Mouse (Mus musculus) heart, embryonic 16.5 days (tissue): ENCODE data around the gene Mipol1. TPM values are rescaled to one million over a fixed set of nuclear protein-coding genes. Genes with fewer than 3 reads are reported as not detected.

ENCODE experiments used
- ATAC-seq: fragments of 200-750 bp; cut with Nextera tagmentation; replicated peaks from 2 replicates; pipeline ENCODE4 v1.8.0; 2017; ENCODE audit warnings: moderate number of reproducible peaks; ENCODE audit not compliant: insufficient read depth, low FRiP score; ENCODE audit errors: extremely low read depth
- H3K27ac ChIP-seq: fragments of 300-500 bp; sonication (generic); 2 replicates; pipeline ENCODE4 v1.5.1; 2014; ENCODE audit warnings: mild to moderate bottlenecking, low read length, control low read depth, moderate library complexity
- H3K27me3 ChIP-seq: fragments of 300-500 bp; sonication (generic); 2 replicates; pipeline ENCODE4 v1.6.1; 2014; ENCODE audit warnings: low read length, mixed read lengths; ENCODE audit not compliant: control insufficient read depth, insufficient read depth
- H3K36me3 ChIP-seq: fragments of 300-500 bp; sonication (generic); 2 replicates; pipeline ENCODE4 v1.6.1; 2014; ENCODE audit not compliant: control insufficient read depth, insufficient read depth
- H3K4me1 ChIP-seq: fragments of 300-500 bp; sonication (generic); 2 replicates; pipeline ENCODE4 v1.6.1; 2014; ENCODE audit warnings: low read length, mixed read lengths; ENCODE audit not compliant: control insufficient read depth, insufficient read depth
- H3K4me2 ChIP-seq: fragments of 300-500 bp; sonication (generic); 2 replicates; pipeline ENCODE4 v1.6.1; 2014; ENCODE audit warnings: low read depth, mild to moderate bottlenecking, control low read depth, low read length
- H3K4me3 ChIP-seq: fragments of 300-500 bp; sonication (generic); 2 replicates; pipeline ENCODE4 v1.5.1; 2014; ENCODE audit warnings: mild to moderate bottlenecking, control low read depth, low read length
- H3K9ac ChIP-seq: fragments of 300-500 bp; sonication (generic); 2 replicates; pipeline ENCODE4 v1.6.1; 2014; ENCODE audit warnings: low read length, control low read depth
- H3K9me3 ChIP-seq: fragments of 300-500 bp; sonication (generic); replicated peaks from 2 replicates; pipeline ENCODE4 v1.6.1; 2016; ENCODE audit warnings: low read length; ENCODE audit not compliant: control insufficient read depth
- WGBS: fragments of 180-500 bp; shearing (Covaris S2); extraction: QIAGEN DNeasy Blood & Tissue Kit; methylation state at CpG from one replicate; pipeline ENCODE4 v1.1.7; 2014; 5-methylcytosine and 5-hydroxymethylcytosine counted together
- polyA plus RNA-seq: library from polyadenylated mRNA; unstranded; fragments of >200 nt; fragmentation: Nextera tagmentation; extraction: Ambion mirVana; gene quantifications from 2 replicates; pipeline ENCODE4 v1.2.1, GENCODE M21; 2015

Gene Mipol1
- polyA plus RNA-seq, 1 experiment from 2014 or later: 8.0 TPM

DNA sequence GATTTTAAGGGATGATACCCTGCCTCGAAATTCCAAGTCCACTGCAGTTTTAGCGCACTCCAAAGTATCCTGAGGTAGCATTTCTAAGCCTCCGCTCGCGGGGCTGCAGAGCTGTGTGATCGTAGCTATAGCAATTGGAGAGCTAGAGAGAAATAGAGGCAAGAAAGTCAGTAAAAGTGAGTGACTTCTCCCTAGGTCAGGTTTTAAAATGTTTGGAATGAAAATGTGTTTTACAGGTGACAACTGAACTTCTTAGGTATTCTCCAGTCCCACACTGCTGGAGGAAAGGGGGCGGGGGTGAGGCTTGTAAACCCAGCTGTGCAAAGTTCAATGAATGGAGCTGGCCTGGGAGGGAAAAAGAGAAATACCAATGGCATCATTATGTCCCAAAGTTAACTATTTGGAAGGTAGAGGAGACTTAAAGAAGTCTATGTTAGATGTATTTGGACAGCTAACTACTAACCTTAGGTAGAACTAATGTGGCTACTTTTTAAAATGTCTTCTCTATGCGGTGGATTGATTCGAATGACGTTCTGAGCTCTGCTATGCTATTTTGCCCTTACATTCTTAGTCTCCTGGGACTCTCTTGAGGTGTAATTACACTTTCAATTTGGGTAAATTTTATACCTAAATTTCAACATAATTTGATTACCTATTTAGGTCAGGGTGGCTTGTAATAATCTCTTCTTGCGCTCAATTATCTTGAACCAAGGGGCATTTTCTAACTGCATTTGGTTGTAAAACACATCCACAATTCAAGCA, 306.9 kb downstream of the Mipol1 start:
- Histone ChIP-seq H3K9me3 (no peaks in the 10 kb centered on the region), H3K4me2 (no peak overlapping the region), H3K9ac (no peak overlapping the region), H3K36me3 (no peaks in the 10 kb centered on the region), H3K4me3 (no peak overlapping the region), H3K4me1 (peaks cover 6% of the 10 kb centered on the region; the same call in 1 of the 2 replicates), H3K27ac (no peak overlapping the region), H3K27me3 (peaks cover 73% of the 10 kb centered on the region)
- ATAC-seq: no peak
- 6% methylated on average over 11 of the region's 11 CpGs for WGBS

DNA sequence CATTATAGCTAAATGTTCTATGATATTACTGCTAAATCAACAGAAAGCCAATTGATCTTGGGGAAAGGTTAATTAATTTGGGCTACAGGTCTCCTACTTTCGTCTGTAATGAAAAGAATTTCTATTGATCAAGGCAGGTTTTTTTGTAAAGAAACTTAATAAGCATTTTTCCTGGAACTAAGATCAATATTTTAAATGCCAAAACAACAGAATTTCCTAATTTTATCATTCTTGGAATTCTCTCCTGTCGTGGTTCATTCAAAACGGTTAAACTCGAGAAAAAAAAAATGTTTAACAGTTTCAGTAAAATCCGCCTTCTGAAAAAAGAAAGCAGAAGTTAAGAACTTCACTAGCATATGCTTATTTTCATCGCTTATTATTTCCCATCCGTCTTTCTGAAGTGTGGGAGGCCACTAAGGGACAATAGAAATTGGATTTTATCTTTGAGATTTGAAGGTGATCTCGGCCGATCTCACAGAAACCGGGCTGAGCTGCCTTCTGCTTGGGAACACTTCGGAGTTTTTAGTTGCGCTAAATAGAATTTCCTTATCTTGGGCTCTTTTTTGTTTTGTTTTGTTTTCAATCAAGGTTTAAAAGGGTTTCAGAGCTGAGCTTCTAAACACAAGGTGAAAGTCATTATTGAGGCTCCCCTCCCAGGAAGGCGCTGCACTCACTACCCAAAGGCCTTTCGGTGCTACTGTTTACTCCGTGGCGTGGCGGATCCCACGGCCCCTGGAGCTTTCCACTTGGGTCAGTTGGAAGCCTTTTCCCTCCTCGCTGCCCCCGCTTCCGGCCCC, 307.8 kb downstream of the Mipol1 start:
- H3K9ac ChIP-seq: no peak overlapping the region
- H3K4me3 ChIP-seq: peak overlapping the region; percentile 33
- peak overlapping the region; percentile 54 for H3K4me2 ChIP-seq
- H3K27me3 ChIP-seq: peaks cover 73% of the 10 kb centered on the region
- 2% methylated on average over 21 of the region's 21 CpGs for WGBS
- no peaks in the 10 kb centered on the region for H3K36me3 ChIP-seq
- peaks cover 6% of the 10 kb centered on the region; the same call in 1 of the 2 replicates for H3K4me1 ChIP-seq
- no peak for ATAC-seq
- no peak overlapping the region for H3K27ac ChIP-seq
- no peaks in the 10 kb centered on the region for H3K9me3 ChIP-seq

DNA sequence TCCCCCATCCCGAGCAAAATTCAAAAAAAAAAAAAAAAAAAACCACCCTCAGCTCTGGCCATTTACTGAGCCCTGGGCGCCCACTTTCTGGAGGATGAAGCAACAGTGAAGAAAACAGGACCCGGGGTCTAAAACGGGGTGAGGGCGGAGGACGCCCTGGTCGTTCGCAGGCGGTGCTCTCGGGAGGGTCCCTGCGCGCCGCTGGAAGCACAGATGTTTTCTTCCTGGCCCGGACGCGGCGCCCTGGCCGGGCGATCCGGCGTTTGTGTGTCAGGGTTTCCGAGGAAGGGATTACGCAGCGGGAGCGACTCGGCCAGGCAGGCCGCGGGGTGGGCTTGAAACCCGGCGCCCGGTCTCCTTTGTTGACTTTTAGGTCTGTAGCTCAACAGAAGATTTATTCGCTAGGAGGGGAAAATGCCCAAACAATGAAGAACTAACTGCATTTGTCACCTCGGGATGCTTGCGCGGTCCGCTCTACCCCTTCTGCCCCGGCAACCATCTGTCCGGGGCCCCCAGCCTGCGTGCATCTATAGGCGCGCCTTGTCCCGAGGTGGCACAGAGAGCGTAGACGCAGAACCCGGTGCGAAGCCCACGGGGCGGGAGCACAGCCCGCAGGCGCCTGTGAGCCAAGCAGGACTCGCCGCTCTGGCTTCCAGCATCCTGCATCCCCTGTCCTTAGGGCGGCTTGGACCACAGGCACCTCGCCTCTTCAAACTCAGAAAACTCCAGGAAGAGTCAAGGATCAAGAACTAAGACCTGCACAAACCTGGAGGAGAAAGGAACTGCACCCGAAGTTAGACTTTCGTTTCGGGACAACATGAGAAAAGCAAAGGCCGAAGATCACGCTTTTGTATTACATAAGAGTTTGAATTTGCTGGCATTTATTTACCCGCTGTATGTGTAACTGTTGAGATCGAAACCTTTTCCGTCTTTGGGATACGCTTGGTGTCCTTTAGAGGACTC, 308.6 kb downstream of the Mipol1 start:
- 1% methylated on average over 63 of the region's 63 CpGs for WGBS
- Histone ChIP-seq H3K4me3 (peak overlapping the region; percentile 33), H3K4me2 (peak overlapping the region; percentile 54), H3K27me3 (peaks cover 73% of the 10 kb centered on the region), H3K4me1 (peaks cover 6% of the 10 kb centered on the region; the same call in 1 of the 2 replicates), H3K36me3 (no peaks in the 10 kb centered on the region), H3K9ac (no peak overlapping the region), H3K27ac (no peak overlapping the region), H3K9me3 (no peaks in the 10 kb centered on the region)
- no peak for ATAC-seq

DNA sequence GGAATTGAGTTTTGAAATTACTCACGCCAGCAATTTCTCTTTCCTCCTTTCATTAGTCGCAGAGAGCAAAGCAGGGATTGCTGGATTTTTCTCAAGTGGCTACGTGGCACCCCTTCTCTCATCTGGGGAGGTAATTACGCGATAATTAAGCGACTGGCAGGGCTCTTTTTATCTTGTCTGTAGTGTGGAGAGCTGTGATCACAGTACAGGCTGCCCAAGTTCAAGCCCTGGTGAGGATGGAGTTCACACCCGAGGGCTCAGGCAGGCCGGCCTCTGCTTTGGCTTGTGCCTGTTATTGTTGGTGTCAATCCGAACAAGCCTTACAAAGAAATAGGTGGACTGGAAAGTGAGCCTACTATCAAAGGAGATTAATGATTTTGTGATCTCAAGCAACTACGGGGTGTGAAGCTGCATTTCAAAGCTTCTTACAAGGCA, 309.3 kb downstream of the Mipol1 start:
- H3K36me3 ChIP-seq: no peaks in the 10 kb centered on the region
- H3K27ac ChIP-seq: no peak overlapping the region
- H3K4me3 ChIP-seq: peak overlapping the region; percentile 33
- H3K4me1 ChIP-seq: peaks cover 6% of the 10 kb centered on the region; the same call in 1 of the 2 replicates
- H3K9ac ChIP-seq: no peak overlapping the region
- ATAC-seq: no peak
- H3K9me3 ChIP-seq: no peaks in the 10 kb centered on the region
- peaks cover 68% of the 10 kb centered on the region for H3K27me3 ChIP-seq
- WGBS: 2% methylated on average over 10 of the region's 10 CpGs
- peak overlapping the region; percentile 54 for H3K4me2 ChIP-seq

DNA sequence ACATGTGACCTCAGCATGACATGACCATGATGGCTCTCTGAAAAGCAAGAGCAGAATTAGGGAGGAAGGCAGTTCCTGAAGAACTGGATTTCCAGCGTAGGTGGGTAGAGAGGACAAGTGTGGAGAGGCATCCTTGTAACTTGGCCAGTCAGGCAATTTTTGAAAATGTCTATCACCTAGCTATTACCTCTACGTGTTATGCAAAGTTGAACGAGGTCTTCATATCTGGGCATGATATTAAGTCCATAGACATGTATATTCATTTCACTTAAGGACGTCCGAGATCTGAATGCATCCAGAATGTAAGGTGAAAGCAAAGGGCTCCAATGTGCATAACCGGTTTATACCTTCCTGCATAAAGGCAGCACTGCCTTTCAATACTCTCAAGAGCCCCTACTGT, 310.9 kb downstream of the Mipol1 start:
- Histone ChIP-seq H3K27me3 (peaks cover 63% of the 10 kb centered on the region), H3K4me1 (peaks cover 17% of the 10 kb centered on the region), H3K27ac (no peak overlapping the region), H3K9me3 (no peaks in the 10 kb centered on the region), H3K9ac (no peak overlapping the region), H3K36me3 (no peaks in the 10 kb centered on the region), H3K4me2 (no peak overlapping the region), H3K4me3 (no peak overlapping the region)
- no peak for ATAC-seq
- 13% methylated on average over 6 of the region's 6 CpGs for WGBS

DNA sequence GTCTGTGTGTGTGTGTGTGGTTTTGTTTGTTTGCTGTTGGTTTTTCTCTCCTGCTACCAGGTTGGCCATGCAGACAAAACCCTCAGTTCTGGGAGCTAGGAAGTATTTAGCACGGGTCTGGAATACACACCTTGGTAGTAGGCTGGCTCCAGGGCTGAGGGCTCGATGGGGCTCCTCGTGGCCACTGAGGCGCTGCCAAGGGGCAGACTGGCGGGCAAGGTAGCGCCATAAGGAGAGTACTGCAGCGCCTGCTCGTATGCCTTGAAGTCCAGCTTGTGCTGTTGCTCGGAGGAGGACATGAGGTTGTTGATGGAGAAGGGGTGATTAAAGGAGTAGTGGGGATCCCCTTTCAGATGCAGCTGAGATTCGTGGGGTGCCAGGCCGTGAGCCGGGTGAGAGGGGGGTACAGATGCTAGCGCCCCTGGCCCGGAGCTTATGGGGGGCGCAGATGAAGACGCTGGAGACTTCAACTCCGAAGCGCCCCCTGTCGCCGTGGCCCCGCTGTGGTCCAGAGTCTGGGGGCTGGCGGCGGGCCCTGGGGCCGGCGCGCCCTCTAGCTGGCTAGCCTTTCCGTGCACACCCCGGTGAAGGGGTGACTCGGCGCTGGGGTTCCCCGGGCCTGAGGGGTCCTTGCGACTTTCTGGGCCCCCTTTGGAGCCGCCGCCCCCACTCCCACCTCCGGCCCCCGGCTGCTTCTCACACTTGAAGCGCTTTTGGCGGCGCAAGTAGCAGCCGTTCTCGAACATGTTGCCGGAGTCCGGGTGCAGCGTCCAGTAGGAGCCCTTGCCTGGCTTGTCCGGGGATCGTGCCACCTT, 311.9 kb downstream of the Mipol1 start:
- H3K36me3 ChIP-seq: no peaks in the 10 kb centered on the region
- H3K9ac ChIP-seq: no peak overlapping the region
- peak overlapping the region; percentile 23; the same call in 1 of the 2 replicates for H3K4me2 ChIP-seq
- H3K4me1 ChIP-seq: peaks cover 21% of the 10 kb centered on the region
- no peak overlapping the region for H3K27ac ChIP-seq
- peaks cover 63% of the 10 kb centered on the region for H3K27me3 ChIP-seq
- H3K9me3 ChIP-seq: no peaks in the 10 kb centered on the region
- ATAC-seq: no peak
- WGBS: 2% methylated on average over 46 of the region's 46 CpGs
- peak overlapping the region; percentile 30 for H3K4me3 ChIP-seq

DNA sequence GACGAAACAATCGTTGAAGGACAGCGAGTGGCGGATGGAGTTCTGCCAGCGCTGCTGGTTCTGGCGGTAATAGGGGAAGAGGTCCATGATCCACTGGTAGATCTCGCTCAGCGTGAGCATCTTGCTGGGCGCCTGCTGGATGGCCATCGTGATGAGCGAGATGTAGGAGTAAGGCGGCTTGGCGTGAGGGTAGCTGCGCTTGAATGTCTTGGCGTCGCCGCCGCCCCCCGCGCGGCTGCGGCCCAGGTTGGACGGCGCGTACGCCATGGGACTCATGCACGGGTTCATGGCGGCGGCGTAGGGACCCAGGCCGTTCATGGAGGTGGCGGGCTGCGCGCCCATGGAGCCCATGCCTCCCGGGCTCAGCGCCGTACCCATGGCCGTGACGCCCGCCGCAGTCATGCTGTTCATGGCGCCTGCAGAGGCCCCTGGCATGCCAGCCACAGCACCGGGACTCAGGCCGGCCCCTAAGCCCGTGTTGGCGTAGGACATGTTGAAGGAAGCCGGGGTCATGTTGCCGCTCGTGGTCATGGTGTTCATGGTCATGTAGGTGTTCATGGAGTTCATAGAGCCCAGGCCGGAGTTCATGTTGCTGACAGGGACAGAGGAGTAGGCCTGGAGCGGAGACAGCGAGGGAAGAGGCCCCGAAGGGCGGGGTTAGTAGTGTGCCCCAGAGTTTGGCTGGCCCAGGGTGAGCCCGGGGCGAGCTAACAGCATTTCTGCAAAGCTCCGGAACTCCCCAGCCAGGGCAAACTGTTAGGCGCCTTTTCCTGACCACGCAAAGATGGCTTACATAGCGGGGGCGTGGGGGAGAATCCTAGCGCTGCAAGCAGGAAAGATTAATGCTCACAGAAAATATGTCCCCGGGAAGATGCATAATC, 312.8 kb downstream of the Mipol1 start:
- WGBS: 2% methylated on average over 63 of the region's 63 CpGs
- Histone ChIP-seq H3K9me3 (no peaks in the 10 kb centered on the region), H3K9ac (no peak overlapping the region), H3K27ac (no peak overlapping the region), H3K27me3 (peaks cover 65% of the 10 kb centered on the region), H3K4me2 (peak overlapping the region; percentile 23; the same call in 1 of the 2 replicates), H3K4me3 (peak overlapping the region; percentile 30), H3K4me1 (peaks cover 21% of the 10 kb centered on the region), H3K36me3 (no peaks in the 10 kb centered on the region)
- ATAC-seq: no peak
